Mouse (Mus musculus): ENCODE measurements at regions not wholly inside any gene's neighbourhood (a gene's known extent, or its start where the extent isn't known, plus 50 kb on each side); places are given as distances from the start of the nearest gene placed in this dataset.

DNA sequence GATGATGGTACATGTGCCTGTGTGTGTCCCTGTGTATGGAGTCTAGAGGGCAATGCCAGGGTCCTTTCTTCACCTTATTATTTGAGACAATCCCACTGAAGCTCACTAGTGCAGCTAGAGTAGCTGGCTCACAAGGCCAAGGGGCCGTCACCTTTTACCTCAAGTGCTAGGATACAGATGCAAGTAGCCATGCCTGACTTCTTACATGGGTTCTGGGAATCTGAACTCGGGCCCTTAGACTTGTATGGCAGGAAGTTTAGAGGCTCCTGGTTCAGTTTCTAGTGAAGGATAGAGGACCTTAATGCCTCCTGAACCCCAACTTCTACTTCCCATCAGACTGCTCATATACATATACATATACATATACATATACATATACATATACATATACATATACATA, 626.6 kb upstream of the Adamts9 start:
- TF ChIP-seq CTCF (IDR thresholded peaks at IDR 0.05; ENCODE audit: control insufficient read depth, insufficient read depth, insufficient replicate concordance, low read depth, low read length) (no peak), POLR2A (IDR thresholded peaks at IDR 0.05; ENCODE audit: control insufficient read depth, low read depth, low read length) (no peak)

Data from testis, adult 2 months (tissue).